Mouse (Mus musculus) kidney, postnatal 25 days (tissue): ENCODE results near the gene Dlst.

Experiments
- DNase-seq, 2 experiments: peaks; one replicate each; pipeline ENCODE4 v3.0.0; 2021; ENCODE audit warnings: mixed read lengths in 2 of 2

Gene Dlst

DNA sequence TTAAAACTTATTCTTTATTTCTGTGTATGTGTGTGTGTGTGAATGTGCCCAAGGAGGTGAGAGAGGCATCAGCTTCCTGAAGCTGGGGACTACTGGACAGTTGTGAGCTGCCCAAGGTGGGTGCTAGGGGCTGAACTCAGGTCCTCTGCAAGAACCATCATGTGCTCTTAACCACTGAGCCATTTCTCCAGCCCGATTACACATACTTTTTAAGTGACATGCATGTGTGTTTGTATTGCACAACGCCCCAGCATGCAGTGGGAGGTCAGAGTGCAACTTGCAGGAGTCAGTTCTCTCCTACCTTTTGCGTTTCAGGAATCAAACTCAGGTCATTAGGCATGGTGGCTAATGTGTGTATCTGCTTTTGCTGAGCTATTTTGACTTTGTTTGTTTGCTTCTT, 42.4 kb downstream of the Dlst start:
- no peak for DNase-seq

DNA sequence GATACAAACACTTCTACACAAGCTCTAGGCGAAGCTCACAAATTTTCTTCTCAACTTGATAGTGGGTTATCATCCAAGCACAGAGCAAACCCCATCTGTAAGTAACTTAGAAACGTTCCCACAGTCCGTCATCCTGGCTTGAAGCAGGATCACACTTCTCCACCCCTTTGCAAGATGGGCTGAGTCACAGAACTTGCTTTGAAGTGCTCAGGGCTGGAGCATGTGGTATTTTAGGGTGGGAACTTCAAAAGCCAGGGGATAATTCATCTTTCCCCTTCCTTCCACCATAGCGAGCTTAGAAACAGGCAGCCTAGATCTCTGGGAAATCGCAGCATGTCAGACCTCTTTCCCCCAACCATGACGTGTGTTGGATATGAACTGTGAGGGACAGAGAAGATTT, 45.7 kb downstream of the Dlst start:
- no peak for DNase-seq

DNA sequence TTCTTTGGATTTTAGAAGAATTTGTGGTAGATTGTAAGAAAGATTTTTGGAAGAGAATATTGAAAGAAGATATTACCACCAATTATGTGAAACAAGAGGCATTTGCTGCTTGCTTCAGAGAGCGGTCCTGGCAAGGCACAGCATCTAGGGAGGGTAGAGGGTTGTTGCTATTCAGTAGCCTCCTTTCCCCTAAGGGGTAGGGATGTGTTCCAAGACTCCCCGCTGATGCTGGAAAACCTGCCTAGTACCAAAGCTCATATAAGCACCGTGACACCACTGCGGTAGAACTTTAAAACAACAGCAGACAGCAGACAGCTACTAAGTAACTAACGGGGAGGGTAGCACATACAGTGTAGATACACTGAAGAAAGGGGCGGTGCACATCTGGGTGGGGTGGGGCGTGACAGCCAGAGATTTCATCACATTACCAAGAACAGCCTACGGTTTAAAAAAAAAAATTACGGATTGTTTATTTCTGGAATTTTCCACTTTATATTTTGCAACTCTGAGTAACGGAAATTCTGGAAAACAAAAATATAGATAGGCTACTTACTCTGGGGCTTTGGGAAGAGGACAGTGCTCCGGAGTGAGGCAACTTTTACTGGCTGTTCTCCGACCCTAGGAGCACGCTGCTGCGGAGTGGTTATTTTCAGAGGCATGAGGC, 47.3 kb downstream of the Dlst start:
- DNase-seq: no peak

DNA sequence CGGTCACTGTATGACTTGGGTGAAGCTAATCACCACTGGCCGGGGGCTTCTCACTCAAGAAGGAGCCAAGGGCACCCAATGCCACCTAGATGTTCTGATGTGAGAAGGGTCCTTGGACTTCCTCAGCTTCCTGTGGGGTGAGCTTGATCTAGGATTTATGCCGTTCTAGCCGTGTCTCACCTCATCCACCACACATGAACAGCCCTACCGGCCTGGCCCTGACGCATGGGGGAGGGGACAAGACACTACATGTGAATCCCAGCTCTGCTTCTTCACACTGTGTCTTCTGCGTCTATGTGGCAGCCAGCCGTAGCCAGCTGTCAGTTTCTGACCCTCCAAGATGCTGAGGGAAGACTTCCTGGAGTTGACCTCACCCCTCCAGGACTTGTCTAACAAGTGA, 48.2 kb downstream of the Dlst start:
- no peak for DNase-seq

DNA sequence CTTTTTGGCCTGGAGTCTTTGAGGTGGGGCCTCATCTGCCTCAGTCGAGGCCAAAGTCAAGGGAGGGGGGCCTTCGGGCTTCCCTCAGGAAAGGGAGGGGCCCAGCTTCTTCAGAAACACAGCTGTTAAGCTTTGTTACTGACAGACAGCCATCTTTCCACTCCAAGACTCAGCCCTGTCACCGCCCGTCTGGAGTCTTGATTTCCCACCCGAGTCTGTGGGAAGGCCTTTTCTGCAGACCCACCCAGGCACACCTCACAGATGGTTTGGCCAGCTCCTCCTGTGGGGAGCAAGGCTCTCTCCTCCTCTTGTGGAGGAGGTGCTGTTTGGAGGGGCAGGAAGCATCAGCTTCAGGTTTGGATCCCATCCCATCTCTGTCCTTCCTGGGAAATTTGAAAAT, 49.0 kb downstream of the Dlst start:
- no peak for DNase-seq

DNA sequence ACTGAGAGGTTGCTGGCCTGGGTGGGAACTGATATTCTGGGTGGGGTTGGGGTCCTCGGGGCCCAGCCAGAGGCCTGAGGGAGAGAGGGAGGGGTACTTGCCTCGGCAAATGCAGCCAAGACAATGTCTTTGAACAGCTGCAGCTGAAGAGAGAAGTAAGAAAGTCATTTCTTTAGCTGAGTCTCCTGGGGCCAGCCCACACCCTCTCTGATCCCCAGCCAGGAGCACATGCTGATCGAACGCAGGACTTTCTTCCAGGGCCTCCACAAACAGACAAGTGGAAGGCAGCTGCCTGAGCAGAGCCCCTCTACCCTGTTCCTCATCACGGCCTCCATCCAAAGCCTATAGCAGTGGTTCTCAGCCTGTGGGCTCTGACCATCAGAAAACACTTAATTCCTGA, 54.4 kb downstream of the Dlst start:
- DNase-seq: peak in 1 of 2 experiments; percentile 30

DNA sequence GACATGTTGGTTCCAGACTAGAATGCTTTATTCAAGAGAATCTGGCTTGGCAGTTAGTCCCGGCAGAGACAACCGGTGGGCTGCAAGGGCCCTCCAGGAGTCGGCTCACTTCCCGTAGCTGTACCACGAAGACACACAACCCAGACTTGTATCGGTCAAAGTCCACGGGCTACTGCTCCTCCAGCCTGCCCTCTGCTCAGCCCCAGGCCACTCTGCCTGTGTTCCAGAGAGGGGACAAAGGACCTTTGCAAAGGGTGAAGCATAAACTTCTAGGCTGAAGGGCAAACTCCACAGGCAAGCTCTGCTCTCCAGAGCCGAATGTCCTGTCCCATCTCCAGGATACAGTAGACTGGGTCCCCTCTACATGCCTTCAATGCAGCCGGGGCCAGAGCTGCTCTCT, 56.0 kb downstream of the Dlst start:
- DNase-seq: peak; percentile 41 to 76

DNA sequence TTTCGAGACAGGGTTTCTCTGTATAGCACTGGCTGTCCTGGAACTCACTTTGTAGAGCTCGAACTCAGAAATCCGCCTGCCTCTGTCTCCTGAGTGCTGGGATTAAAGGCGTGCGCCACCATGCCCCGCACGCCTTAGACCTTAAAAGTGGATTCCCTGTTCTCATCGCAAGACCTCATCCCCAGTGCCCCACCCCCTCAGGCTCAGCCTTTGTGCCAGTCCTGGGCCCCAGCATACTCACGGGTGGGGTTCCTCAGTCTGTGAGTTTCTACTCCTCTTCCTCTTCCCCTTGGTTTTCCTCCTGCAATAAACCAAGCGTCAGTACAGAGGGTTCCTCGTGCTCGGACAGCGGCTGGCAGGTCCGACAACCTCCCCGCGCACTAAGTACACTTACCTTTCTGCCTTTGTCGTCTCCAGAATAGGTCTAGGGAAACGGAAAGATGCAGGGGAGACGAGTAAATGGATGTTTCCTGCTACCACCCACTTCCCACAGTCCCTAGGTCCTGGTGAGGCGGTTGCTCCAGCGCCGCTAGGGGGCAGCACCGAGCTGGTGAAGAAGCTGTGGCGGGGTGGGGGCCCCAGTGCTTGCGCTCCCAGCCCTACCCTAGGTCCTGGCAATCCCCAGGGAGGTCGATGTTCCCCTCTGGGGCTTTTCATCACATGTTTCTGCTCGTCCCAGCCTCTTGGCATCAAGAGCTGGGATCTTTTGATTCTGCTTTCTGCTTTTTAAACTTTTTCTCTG, 58.7 kb downstream of the Dlst start:
- peak; percentile 87 to 90 for DNase-seq

DNA sequence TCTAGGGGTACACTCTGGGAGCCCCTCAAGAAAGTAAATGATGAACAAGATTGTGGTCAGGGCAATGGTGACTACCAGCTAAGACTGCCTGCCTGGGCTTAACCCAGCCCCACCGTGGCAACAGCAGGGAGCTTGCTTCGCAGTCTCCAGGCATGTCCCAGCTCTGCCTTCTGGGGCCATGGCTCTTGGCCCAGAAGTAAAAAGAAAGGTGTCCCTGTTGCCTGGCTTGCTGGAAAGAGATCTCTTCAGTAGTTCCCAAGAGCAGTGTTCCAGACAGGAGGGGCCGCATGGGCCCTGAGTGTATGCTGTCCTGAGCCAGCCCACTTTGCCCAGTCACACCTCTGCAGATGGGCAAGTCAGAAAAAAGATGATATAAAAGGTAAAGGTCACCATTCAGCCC, 59.2 kb downstream of the Dlst start:
- no peak for DNase-seq

DNA sequence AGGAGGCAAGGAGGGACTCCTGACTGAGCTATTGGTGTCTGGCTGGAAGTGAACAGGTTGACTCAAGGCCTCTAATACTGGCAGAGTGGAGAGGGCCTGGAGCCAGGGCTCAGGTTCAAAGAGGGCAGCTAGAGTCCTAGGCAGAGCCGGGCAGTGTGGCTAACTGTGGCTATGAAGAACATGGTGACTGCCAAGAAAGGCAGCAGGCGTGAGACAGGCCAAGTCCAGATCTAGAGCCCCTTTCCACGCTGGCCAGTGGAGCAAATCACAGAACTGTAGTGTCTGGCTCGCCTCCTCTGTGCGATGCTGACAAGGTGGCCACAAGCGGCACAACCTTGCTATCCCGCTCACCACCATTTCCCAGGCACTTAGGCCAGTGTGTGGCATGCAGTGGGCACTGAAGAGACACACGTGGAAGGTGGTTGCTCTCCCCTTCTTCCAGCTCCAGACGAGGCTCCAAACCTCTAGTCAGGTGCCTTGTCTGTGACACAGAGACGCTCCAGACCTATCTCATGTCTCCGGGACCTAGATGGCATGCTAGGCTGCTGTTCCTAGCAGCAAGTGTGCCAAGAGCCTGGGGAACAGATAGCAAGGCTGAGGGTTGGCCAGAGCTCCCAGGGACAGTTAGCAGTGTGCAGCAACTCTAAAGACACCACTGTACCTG, 59.8 kb downstream of the Dlst start:
- DNase-seq: peak; percentile 48 to 79

DNA sequence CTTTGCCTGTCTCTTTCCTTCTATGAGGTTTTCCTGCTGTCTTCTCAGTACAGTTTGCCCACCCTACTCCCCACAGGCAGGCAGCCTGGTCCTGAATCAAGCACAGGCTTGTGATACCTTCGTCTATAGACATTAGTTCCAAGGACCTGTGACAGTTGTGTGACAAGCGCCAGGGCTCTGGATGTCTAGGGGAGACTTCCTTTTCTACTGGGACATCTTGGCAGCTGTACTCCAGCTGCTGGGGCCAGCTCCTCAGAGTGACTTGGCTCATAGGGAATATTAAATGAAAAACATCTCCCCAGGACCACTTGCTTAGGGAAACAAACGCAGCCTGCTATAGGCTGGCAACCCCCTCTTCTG, 60.3 kb downstream of the Dlst start:
- DNase-seq: no peak

DNA sequence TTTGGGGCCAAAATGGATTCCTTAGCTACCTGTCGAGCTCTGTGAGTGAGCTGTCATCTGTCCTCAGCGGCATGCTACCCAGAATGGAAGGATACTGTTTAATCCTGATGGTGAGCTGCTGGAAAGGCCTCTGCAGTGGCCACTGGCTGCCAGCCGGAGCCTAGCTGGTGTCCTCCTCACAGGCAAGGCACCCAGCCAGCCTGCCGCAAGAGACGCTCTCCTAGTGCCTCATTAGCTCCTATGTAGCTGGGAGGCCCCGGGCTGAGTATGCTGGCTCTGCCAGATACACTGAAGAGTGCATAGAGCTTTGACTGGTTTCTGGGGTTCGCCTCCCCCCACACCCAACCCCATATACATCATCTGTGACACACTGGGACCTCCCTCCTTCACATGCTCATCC, 63.4 kb downstream of the Dlst start:
- DNase-seq: no peak

DNA sequence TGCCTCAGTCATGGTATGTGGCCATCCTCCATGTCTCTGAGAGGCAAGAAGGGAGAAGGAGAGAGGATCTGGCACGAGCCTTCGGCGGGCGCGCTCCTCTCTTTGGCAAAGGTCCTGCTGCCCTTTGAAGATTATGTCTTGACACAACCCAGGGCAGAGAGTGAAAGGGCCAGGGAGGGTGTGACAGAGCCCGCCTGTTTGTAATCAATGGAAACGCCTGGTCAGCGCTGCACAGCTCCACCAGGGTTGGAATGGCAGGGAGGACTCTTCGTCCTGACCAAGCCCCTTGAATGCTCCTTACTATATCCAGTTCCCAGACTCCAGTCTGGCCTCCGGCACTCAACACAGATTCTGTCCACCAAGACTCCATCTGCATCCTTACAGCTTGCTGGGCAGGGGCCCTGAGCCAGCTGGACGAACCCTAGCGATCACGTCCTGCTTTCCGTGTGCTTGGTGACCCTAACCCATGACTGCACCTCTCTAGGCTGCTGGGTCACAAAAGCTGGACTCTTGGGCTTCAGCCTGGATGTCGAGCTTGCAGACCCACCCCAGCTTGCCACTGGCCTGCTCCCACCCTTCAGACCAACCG, 64.5 kb downstream of the Dlst start:
- no peak for DNase-seq

DNA sequence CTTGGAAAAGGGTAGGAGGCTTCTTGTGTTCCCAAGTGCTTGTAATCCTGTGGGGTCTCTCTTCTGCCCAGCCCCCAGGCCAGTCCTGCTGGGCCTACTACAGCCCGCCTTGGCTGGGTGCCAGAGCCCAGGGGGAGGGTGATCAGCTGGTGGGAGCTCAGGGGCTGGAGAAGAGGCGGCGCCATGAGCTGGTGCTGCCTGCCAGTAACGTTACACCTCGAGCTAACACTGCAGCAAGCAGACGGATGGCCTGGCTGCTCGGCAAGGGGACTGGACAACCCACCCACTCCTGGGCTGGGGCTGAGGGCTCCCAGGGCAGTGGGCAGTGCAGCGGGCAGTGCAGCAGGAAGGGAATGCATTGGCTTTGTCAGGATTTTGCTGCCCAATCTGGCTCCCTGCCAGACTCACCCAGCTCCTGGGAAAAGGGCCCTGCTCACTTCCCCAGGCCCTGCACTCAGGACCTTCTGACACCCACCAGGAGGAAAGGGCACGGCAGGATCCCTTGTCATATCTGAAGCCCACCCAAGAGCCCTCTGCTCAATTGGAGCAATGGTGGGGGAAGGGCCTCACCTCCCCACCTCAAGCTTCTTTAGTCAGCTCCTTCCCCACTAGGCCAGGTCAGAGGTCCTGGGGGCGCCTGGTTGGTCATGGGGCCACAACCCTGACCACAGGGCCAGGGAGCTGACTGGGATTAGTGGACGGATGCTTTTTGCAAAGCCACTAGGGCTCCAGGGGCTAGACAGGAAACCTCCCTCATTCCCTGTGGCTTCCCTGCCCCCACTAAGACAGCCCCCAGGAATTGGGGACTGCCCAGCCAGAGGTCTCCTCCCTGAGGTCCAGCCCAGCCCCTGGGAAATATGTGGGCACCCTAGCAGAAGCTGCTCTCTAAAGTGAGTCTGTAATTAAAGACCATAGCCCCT, 65.6 kb downstream of the Dlst start:
- peak in 1 of 2 experiments; percentile 28 for DNase-seq

DNA sequence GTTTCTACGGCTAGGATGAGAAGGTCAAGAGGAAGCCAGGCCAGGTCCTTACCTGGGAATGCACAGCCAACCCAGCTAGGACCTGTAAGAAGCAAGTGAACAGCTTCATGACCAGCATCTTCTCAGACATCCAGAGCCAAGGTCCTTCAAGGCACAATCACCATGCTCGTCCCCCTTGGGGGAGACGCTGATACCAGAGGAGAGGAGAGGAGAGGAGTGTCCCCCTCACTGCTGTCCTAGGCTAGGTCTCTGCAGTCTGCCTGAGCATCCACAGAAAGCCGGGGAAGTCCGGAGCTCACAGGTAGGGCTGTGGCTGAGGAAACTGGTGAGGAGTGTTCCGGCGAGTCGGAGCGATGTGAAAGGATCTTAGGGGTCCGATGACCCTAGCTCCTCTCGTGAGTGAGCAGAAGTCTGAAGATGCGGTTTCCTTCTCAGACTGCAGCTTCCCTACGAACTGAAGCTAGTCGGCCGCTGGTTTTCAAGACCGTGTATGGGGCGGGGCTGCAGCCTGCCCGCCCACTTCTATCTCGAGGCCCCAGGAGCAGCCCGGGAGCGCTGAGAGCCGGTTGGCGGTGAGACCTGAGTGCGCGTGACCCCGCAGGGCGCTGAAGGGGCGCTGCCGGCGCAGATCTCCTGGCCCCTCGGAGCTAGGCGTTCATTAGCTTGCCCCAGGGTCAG, 66.4 kb downstream of the Dlst start:
- DNase-seq: peak; percentile 39 to 66

DNA sequence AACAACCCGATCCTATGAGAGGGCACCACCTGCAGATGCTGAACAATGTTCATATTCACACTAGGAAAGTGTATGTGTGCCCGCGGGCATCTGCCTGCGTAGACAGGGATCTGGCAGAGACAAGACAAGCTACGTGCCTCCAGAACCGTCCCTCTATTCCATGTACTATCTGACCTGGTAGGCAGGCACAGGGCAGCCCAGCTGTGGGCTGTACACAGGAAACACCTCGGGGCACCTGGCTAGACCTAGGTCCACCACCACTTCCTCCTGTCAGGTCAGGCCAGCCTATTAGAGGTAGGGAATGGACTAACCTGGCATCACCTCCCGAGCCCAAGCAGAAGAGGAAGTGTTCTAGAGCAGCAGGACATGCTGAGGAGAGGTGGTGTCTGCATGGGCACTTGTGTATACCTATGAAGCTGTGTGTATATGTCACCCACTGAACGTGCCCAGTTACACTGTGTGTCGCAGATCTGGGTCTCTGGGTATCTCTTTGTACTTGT, 67.2 kb downstream of the Dlst start, which contains the start of gene Pgf:
Gene Pgf (minus strand): TSS at position 51 of the 500 bp plus-strand sequence.
- no peak for DNase-seq

DNA sequence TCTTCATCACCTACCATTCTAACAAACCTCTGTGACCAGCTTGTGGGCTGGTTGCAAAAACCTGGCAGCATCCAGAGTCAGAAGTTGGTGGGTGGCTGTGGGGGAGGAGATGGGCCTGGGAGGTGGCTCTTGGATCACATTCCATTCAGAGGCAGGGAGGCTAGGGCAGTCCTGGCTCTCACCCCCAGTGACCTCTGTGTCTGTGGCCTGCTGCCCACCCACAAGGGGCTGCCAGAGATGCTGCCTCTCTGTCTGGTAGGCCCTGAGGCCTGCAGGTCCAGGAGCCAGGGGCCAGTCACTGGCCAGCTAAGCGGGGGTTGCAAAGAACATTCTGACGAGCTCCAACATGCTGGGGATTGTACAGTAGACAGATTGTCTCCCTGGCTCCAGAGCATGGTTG, 67.7 kb downstream of the Dlst start:
- no peak for DNase-seq

DNA sequence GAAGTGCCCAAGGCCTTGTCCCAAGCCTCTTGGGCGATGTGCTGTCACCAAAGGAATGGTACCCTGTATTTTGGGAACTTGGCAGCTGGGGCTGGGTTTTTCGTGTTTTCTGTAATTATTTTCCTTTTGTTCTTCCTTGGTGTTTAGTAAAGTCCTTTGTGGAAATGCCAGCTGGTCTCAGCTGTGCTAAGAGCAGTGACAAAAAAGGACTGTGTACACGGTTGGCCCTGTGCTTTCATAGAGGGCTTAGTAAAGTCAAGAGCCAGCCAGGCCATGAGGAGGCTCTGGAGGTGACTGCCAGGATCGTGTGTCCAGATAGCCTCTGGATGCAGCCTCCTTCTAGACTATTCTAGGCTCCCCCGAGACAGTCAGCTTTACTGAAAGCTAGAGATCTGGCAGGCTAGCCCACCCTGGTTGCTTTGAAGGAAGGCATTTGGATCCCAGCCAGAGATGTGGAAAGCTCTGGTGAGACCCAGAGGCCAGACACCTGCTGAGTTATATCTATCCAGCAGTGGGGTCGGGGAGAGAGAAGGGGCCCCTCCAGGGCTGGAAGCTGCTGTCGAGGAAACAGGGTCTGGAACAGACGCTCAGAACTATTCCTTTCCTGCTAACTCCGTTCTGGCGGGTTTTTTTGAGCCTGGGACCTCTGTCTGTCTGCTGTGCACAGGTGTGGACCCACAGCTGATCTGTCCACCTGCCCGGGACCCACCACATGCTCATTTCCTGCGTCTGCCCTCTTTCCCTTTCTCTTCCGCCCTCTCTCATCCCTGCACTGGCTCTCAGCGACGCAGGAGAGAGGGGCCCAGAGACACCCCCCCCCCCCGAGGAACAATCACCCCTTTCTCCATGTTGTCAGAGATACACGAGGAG, 71.1 kb downstream of the Dlst start:
- DNase-seq: no peak

DNA sequence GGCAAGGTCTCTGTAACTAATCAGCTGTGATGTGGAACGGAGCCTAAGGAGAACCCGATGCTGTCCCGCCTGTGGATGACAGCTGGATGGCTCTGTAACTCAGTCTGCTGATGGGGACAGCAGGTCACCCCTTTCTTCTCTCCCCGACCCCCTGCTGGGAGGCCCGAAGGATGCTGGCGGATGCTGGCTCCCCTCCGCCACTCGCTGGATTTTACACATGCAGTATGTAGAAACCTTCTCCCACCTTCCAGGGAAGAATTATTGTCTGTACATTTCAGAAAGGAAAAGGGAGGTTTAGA, 71.7 kb downstream of the Dlst start:
- peak in 1 of 2 experiments; percentile 13 for DNase-seq

DNA sequence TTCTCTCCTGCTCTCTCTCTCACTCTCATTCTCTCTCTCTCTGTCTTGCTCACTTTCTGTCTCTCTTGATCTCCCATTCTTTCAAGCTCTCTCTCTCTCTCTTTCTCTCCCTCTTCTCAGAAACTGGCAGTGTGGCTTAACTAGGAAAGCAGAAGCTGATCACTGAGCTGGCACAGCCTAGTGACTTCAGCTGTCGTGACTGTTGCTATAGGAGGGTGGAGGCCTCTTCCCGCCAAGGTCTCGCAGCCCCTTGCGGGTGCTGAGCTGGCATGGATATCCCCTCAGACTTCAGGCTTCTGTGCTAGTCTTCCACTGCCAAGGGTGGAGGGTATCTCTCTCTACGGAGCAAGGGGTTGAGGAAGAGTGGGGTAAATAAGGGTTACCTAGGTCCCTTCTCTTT, 72.3 kb downstream of the Dlst start:
- DNase-seq: no peak

DNA sequence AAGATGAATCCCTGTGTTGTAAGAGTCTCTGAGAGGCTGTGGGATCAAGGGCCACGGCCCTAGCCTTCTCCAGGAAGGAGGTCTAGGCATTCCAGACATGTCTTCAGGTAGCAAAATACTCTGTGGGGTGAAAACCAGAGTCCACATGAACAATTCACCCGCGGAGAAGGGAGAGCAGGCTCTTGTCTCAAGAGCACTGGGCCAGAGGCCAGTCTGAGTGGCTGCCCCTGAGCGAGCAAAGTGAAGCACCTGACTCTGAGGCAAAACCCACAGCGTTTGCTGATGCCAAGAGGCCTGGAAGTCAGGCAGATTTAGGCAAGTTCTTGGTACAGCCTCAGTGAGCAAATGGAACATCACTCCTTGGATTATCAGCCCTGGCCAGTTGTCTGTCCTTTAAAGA, 73.5 kb downstream of the Dlst start:
- DNase-seq: peak; percentile 16 to 52
